Mouse (Mus musculus) midbrain, embryonic 12.5 days (tissue): ENCODE measurements around the gene Fmo6. TPM values are rescaled to one million over a fixed set of nuclear protein-coding genes. Genes with fewer than 3 reads are reported as not detected.

Source experiments
- ATAC-seq: fragments of 200-750 bp; cut with Nextera tagmentation; 2 replicates; pipeline ENCODE4 v1.8.0; 2017; ENCODE audit warnings: low read depth, moderate TSS enrichment, moderate library complexity; ENCODE audit not compliant: low FRiP score
- H3K27ac ChIP-seq: fragments of 300-500 bp; sonication (generic); replicated peaks from 2 replicates; pipeline ENCODE4 v1.5.1; 2016; ENCODE audit warnings: mild to moderate bottlenecking
- H3K27me3 ChIP-seq: fragments of 300-500 bp; sonication (generic); 2 replicates; pipeline ENCODE4 v1.6.1; 2016; ENCODE audit warnings: mild to moderate bottlenecking
- H3K36me3 ChIP-seq: fragments of 300-500 bp; sonication (generic); 2 replicates; pipeline ENCODE4 v1.6.1; 2016
- H3K4me1 ChIP-seq: fragments of 300-500 bp; sonication (generic); 2 replicates; pipeline ENCODE4 v1.6.1; 2016
- H3K4me2 ChIP-seq: fragments of 300-500 bp; sonication (generic); replicated peaks from 2 replicates; pipeline ENCODE4 v1.6.1; 2016; ENCODE audit warnings: mild to moderate bottlenecking, moderate library complexity
- H3K4me3 ChIP-seq: fragments of 300-500 bp; sonication (generic); 2 replicates; pipeline ENCODE4 v1.5.1; 2016; ENCODE audit warnings: mild to moderate bottlenecking
- H3K9ac ChIP-seq: fragments of 300-500 bp; sonication (generic); replicated peaks from 2 replicates; pipeline ENCODE4 v1.6.1; 2016; ENCODE audit warnings: mild to moderate bottlenecking, moderate library complexity
- H3K9me3 ChIP-seq: fragments of 300-500 bp; sonication (generic); 2 replicates; pipeline ENCODE4 v1.6.1; 2016; ENCODE audit warnings: mild to moderate bottlenecking
- WGBS: fragments of 180-500 bp; shearing (Covaris S2); methylation state at CpG from one replicate; pipeline ENCODE4 v1.1.7; 2016; 5-methylcytosine and 5-hydroxymethylcytosine counted together
- polyA plus RNA-seq: library from polyadenylated mRNA; unstranded; fragments of >200 nt; fragmentation: Nextera tagmentation; extraction: Ambion mirVana; gene quantifications from 2 replicates; pipeline ENCODE4 v1.2.1, GENCODE M21; 2016

The Fmo6 gene
- polyA plus RNA-seq, 1 experiment from 2014 or later, result not detected

GRCm38 (mm10) chr1:162870978-162871377 lies 66.3 kb downstream of the Fmo6 start:
- WGBS, result 81% methylated on average over 7 of the region's 7 CpGs
- no peaks in the 10 kb centered on the region for H3K36me3 ChIP-seq
- H3K9ac ChIP-seq, result no peak overlapping the region
- H3K27me3 ChIP-seq, result no peaks in the 10 kb centered on the region
- H3K4me1 ChIP-seq, result no peaks in the 10 kb centered on the region
- H3K4me3 ChIP-seq, result no peak overlapping the region
- H3K27ac ChIP-seq, result no peak overlapping the region
- no peaks in the 10 kb centered on the region for H3K9me3 ChIP-seq
- no peak overlapping the region for H3K4me2 ChIP-seq
- ATAC-seq, result no peak

GRCm38 (mm10) chr1:162867396-162867795 lies 69.9 kb downstream of the Fmo6 start:
- H3K4me2 ChIP-seq, result no peak overlapping the region
- H3K9ac ChIP-seq, result no peak overlapping the region
- no peaks in the 10 kb centered on the region for H3K4me1 ChIP-seq

More at GRCm38 (mm10) chr1:162867396-162867795, 69.9 kb downstream of the Fmo6 start:
- Histone ChIP-seq H3K4me3 (no peak overlapping the region), H3K27me3 (no peaks in the 10 kb centered on the region), H3K27ac (no peak overlapping the region), H3K36me3 (no peaks in the 10 kb centered on the region), H3K9me3 (no peaks in the 10 kb centered on the region)
- 89% methylated on average over 4 of the region's 4 CpGs for WGBS
- no peak for ATAC-seq

Other genes with a start within 250 kb of the Fmo6 start
- gene Prrc2c, start 197.0 kb downstream of the Fmo6 start, polyA plus RNA-seq, result 154 and 171 TPM in 2 replicates
- 0.18 and 0.24 TPM in 2 replicates for gene Fmo4, start 123.5 kb downstream of the Fmo6 start, polyA plus RNA-seq
- gene Fmo1, start 70.9 kb downstream of the Fmo6 start, polyA plus RNA-seq, result 25.0 and 26.9 TPM in 2 replicates
- 0.15 TPM in 1 of 2 replicates, not detected in the other for gene Fmo2, start 38.8 kb downstream of the Fmo6 start, polyA plus RNA-seq
- gene Fmo3, start 47.0 kb upstream of the Fmo6 start, polyA plus RNA-seq, result not detected in 2 replicates
- not detected in 2 replicates for gene Mroh9, start 148.2 kb upstream of the Fmo6 start, polyA plus RNA-seq